Mouse (Mus musculus) MEL (cell line): ENCODE measurements around the gene P2ry10b. TPM values are rescaled to one million over a fixed set of nuclear protein-coding genes. Genes with fewer than 3 reads are reported as not detected.

ENCODE experiments used
- DNase-seq: peaks from one replicate; pipeline ENCODE4 v3.0.0; 2011; ENCODE audit warnings: low read depth, low spot score
- H3K27ac ChIP-seq: 2 replicates; pipeline ENCODE4 v1.5.1; 2012; ENCODE audit warnings: low read depth, mild to moderate bottlenecking, control low read depth, low read length, moderate library complexity; ENCODE audit not compliant: control insufficient read depth
- H3K27me3 ChIP-seq, 2 experiments: fragments of 150-350 bp in 1 of 2; sonication (generic) in 1 of 2; 2 replicates each; pipeline ENCODE4 v1.6.1; 2012; ENCODE audit warnings: low read length in 2 of 2, mild to moderate bottlenecking in 2 of 2, improper control_type of control experiment in 1 of 2, moderate library complexity in 1 of 2; ENCODE audit not compliant: insufficient read depth in 2 of 2, control insufficient read depth in 1 of 2
- H3K36me3 ChIP-seq, 2 experiments: 2 replicates each; pipeline ENCODE4 v1.6.1; 2012 to 2014; ENCODE audit warnings: low read length in 2 of 2, improper control_type of control experiment in 1 of 2, inconsistent platforms in 1 of 2, mild to moderate bottlenecking in 1 of 2; ENCODE audit not compliant: insufficient read depth in 2 of 2, control insufficient read depth in 1 of 2
- H3K4me1 ChIP-seq, 2 experiments: fragments of 150-350 bp in 1 of 2; sonication (generic) in 1 of 2; 2 replicates each; pipeline ENCODE4 v1.6.1; 2012; ENCODE audit warnings: low read length in 2 of 2, improper control_type of control experiment in 1 of 2, mild to moderate bottlenecking in 1 of 2; ENCODE audit not compliant: insufficient read depth in 2 of 2, control insufficient read depth in 1 of 2
- H3K4me3 ChIP-seq, 2 experiments: fragments of 150-350 bp in 1 of 2; sonication (generic) in 1 of 2; 2 replicates each; pipeline ENCODE4 v1.5.1; 2012; ENCODE audit warnings: low read depth in 2 of 2, low read length in 2 of 2, mild to moderate bottlenecking in 2 of 2, moderate library complexity in 2 of 2, control low read depth in 1 of 2, improper control_type of control experiment in 1 of 2; ENCODE audit not compliant: control insufficient read depth in 1 of 2, insufficient read depth in 1 of 2
- H3K79me2 ChIP-seq: 2 replicates; pipeline ENCODE4 v1.6.1; 2012; ENCODE audit warnings: mild to moderate bottlenecking, low read length, moderate library complexity; ENCODE audit not compliant: control insufficient read depth, poor library complexity, insufficient read depth
- H3K9ac ChIP-seq: 2 replicates; pipeline ENCODE4 v1.6.1; 2012; ENCODE audit warnings: low read depth, mild to moderate bottlenecking, control low read depth, low read length, moderate library complexity; ENCODE audit not compliant: control insufficient read depth, poor library complexity, severe bottlenecking
- H3K9me3 ChIP-seq: fragments of 150-350 bp; sonication (generic); replicated peaks from 2 replicates; pipeline ENCODE4 v1.6.1; 2012; ENCODE audit warnings: mild to moderate bottlenecking, low read length, improper control_type of control experiment, moderate library complexity; ENCODE audit not compliant: insufficient read depth
- CHD2 ChIP-seq: IDR thresholded peaks from 2 replicates; pipeline ENCODE4 v1.6.1; 2011; ENCODE audit warnings: low read length, improper control_type of control experiment
- ELF1 ChIP-seq: IDR thresholded peaks from 2 replicates; pipeline ENCODE4 v1.6.1; 2014; ENCODE audit warnings: low read depth, mild to moderate bottlenecking, inconsistent platforms, low read length, improper control_type of control experiment, moderate library complexity
- ETS1 ChIP-seq: IDR thresholded peaks from 2 replicates; pipeline ENCODE4 v1.6.1; 2012; ENCODE audit warnings: low read depth, mild to moderate bottlenecking, inconsistent platforms, low read length, improper control_type of control experiment, moderate library complexity
- GABPA ChIP-seq: IDR thresholded peaks from 2 replicates; pipeline ENCODE4 v1.6.1; 2012; ENCODE audit warnings: low read depth, mild to moderate bottlenecking, inconsistent platforms, low read length, improper control_type of control experiment, moderate library complexity
- GATA1 ChIP-seq: IDR thresholded peaks from 2 replicates; pipeline ENCODE4 v1.6.1; 2011; ENCODE audit warnings: low read depth, low read length, improper control_type of control experiment
- HCFC1 ChIP-seq: IDR thresholded peaks from 2 replicates; pipeline ENCODE4 v1.6.1; 2012; ENCODE audit warnings: low read depth, mild to moderate bottlenecking, inconsistent platforms, low read length, improper control_type of control experiment, moderate library complexity
- KAT2A ChIP-seq: conservative IDR thresholded peaks from 2 replicates; pipeline ENCODE4 v1.6.1; 2012; ENCODE audit warnings: low read depth, low read length, improper control_type of control experiment, inconsistent platforms
- MAFK ChIP-seq: IDR thresholded peaks from 2 replicates; pipeline ENCODE4 v1.6.1; 2011; ENCODE audit warnings: low read depth, mild to moderate bottlenecking, low read length, improper control_type of control experiment, borderline replicate concordance
- MAX ChIP-seq: IDR thresholded peaks from 2 replicates; pipeline ENCODE4 v1.6.1; 2011; ENCODE audit warnings: low read length, improper control_type of control experiment
- MAZ ChIP-seq: IDR thresholded peaks from 2 replicates; pipeline ENCODE4 v1.6.1; 2012; ENCODE audit warnings: low read depth, mild to moderate bottlenecking, inconsistent platforms, low read length, improper control_type of control experiment
- MEF2A ChIP-seq: IDR thresholded peaks from 2 replicates; pipeline ENCODE4 v1.6.1; 2014; ENCODE audit warnings: low read depth, mild to moderate bottlenecking, inconsistent platforms, low read length, improper control_type of control experiment; ENCODE audit not compliant: poor library complexity, insufficient replicate concordance, severe bottlenecking; ENCODE audit errors: extremely low read depth
- MXI1 ChIP-seq: IDR thresholded peaks from 2 replicates; pipeline ENCODE4 v1.6.1; 2011; ENCODE audit warnings: mild to moderate bottlenecking, low read depth, low read length, improper control_type of control experiment
- MYC ChIP-seq: IDR thresholded peaks from 2 replicates; pipeline ENCODE4 v1.6.1; 2011; ENCODE audit warnings: low read depth, mild to moderate bottlenecking, low read length, improper control_type of control experiment, moderate library complexity
- NELFE ChIP-seq: IDR thresholded peaks from 2 replicates; pipeline ENCODE4 v1.6.1; 2011; ENCODE audit warnings: low read depth, low read length, improper control_type of control experiment
- POLR2A ChIP-seq, 2 experiments: IDR thresholded peaks; 2 replicates each; pipeline ENCODE4 v1.6.1; 2011 to 2012; ENCODE audit warnings: low read length in 2 of 2, mild to moderate bottlenecking in 2 of 2, control low read depth in 1 of 2, improper control_type of control experiment in 1 of 2, low read depth in 1 of 2, moderate library complexity in 1 of 2; ENCODE audit not compliant: control insufficient read depth in 1 of 2, insufficient read depth in 1 of 2, poor library complexity in 1 of 2
- RCOR1 ChIP-seq: IDR thresholded peaks from 2 replicates; pipeline ENCODE4 v1.6.1; 2012; ENCODE audit warnings: low read depth, mild to moderate bottlenecking, inconsistent platforms, low read length, improper control_type of control experiment
- TAL1 ChIP-seq: IDR thresholded peaks from 2 replicates; pipeline ENCODE4 v1.6.1; 2012; ENCODE audit warnings: mild to moderate bottlenecking, inconsistent platforms, low read length, moderate library complexity, mixed read lengths
- TBP ChIP-seq: IDR thresholded peaks from 2 replicates; pipeline ENCODE4 v1.8.0; 2011; ENCODE audit warnings: low read depth, low read length, improper control_type of control experiment
- USF2 ChIP-seq, 2 experiments: IDR thresholded peaks; 2 replicates each; pipeline ENCODE4 v1.6.1; 2011 to 2012; ENCODE audit warnings: improper control_type of control experiment in 2 of 2, low read length in 2 of 2, borderline replicate concordance in 1 of 2, inconsistent platforms in 1 of 2, low read depth in 1 of 2, mild to moderate bottlenecking in 1 of 2; ENCODE audit not compliant: insufficient read depth in 1 of 2
- ZNF384 ChIP-seq: IDR thresholded peaks from 2 replicates; pipeline ENCODE4 v1.6.1; 2012; ENCODE audit warnings: low read depth, mild to moderate bottlenecking, inconsistent platforms, low read length, improper control_type of control experiment
- polyA plus RNA-seq, 2 experiments: library from polyadenylated mRNA; stranded (reverse) in 1 of 2; unstranded in 1 of 2; fragments of >175 nt in 1 of 2; fragments of >200 nt in 1 of 2; gene quantifications; 2 replicates each; pipeline versions ENCODE4 v1.2.1 to v1.2.4; 2012; ENCODE audit warnings: low replicate concordance in 2 of 2, low read depth in 1 of 2; ENCODE audit not compliant: insufficient read length in 2 of 2, insufficient read depth in 1 of 2, missing spikeins in 1 of 2
- total RNA-seq: library from RNA; depleted of rRNA; stranded (reverse); fragments of 300-350 nt; gene quantifications from 2 replicates; pipeline ENCODE4 v1.2.3, GENCODE M21; 2012

P2ry10b gene
- total and polyA plus RNA-seq, 3 experiments = not detected

GRCm38 (mm10) chrX:107150027-107150426 is 1.3 kb downstream of the P2ry10b start:
- H3K79me2 ChIP-seq = no peaks in the 10 kb centered on the region
- no peak for DNase-seq
- H3K27me3 ChIP-seq = no peaks in the 10 kb centered on the region
- no peaks in the 10 kb centered on the region for H3K4me1 ChIP-seq
- H3K4me3 ChIP-seq = no peak overlapping the region
- H3K9ac ChIP-seq = no peak overlapping the region
- no peak overlapping the region for H3K27ac ChIP-seq
- TF ChIP-seq MAZ (no peak), USF2 (IDR thresholded peaks at IDR 0.05; ENCODE audit: borderline replicate concordance in 1 of 2, insufficient read depth in 1 of 2, low read depth in 1 of 2, low read length in 2 of 2) (no peak), ZNF384 (no peak), NELFE (no peak), TAL1 (no peak), POLR2A (IDR thresholded peaks at IDR 0.05; ENCODE audit: control insufficient read depth in 1 of 2, insufficient read depth in 1 of 2, low read depth in 1 of 2, low read length in 2 of 2, poor library complexity in 1 of 2) (no peak), CHD2 (no peak), RCOR1 (no peak), GATA1 (no peak), MXI1 (no peak)
- H3K36me3 ChIP-seq = no peaks in the 10 kb centered on the region
- no peaks in the 10 kb centered on the region for H3K9me3 ChIP-seq

GRCm38 (mm10) chrX:107150752-107151515 is 2.2 kb downstream of the P2ry10b start:
- Histone ChIP-seq H3K79me2 (no peaks in the 10 kb centered on the region), H3K4me1 (no peaks in the 10 kb centered on the region), H3K9me3 (no peaks in the 10 kb centered on the region), H3K27me3 (no peaks in the 10 kb centered on the region), H3K9ac (no peak overlapping the region), H3K36me3 (no peaks in the 10 kb centered on the region), H3K4me3 (peak overlapping the region in 1 of 2 experiments; percentile 12; a peak in 1 of 4 replicates), H3K27ac (no peak overlapping the region)
- DNase-seq = peak; percentile 40
- no peak for TF ChIP-seq MYC
- no peak for TF ChIP-seq MAX

- no peak for DNase-seq
- Histone ChIP-seq H3K27ac (no peak overlapping the region), H3K4me1 (no peaks in the 10 kb centered on the region), H3K36me3 (no peaks in the 10 kb centered on the region), H3K27me3 (no peaks in the 10 kb centered on the region), H3K4me3 (no peak overlapping the region), H3K9ac (no peak overlapping the region), H3K9me3 (no peaks in the 10 kb centered on the region), H3K79me2 (no peaks in the 10 kb centered on the region)
- TF ChIP-seq MEF2A = no peak
- no peak for TF ChIP-seq MAFK
- TF ChIP-seq CHD2 = no peak
- no peak for TF ChIP-seq ELF1
- TF ChIP-seq HCFC1 = no peak
- TF ChIP-seq ETS1 = no peak
- no peak for TF ChIP-seq KAT2A
- TF ChIP-seq RCOR1 = no peak
- no peak for TF ChIP-seq TBP
- TF ChIP-seq ZNF384 = no peak
- TF ChIP-seq NELFE = no peak
- TF ChIP-seq GABPA = no peak
Observed at GRCm38 (mm10) chrX:107156021-107156420, 7.3 kb downstream of the P2ry10b start.
